Mouse (Mus musculus) adrenal gland, postnatal 36 days (tissue): Measurements from ENCODE around the gene Ccdc102a. TPM values are rescaled to one million over a fixed set of nuclear protein-coding genes. Genes with fewer than 3 reads are reported as not detected.

Experiments
- total RNA-seq, 2 experiments: library from RNA; stranded (reverse); gene quantifications; 2 replicates each; pipeline ENCODE4 v1.2.3; 2021

Ccdc102a gene
- total RNA-seq, 2 experiments from 2014 or later = 7.6 to 8.6 TPM

Other genes with a start within 250 kb of the Ccdc102a start
- gene Pllp, start 221.8 kb downstream of the Ccdc102a start, total RNA-seq = under 1 TPM; 0.82 to 0.99 TPM
- gene Ccl22, start 172.5 kb downstream of the Ccdc102a start, total RNA-seq = not detected
- gene Cx3cl1, start 146.1 kb downstream of the Ccdc102a start, total RNA-seq = 10 to 100 TPM; 26.2 to 35.5 TPM
- gene Ccl17, start 107.6 kb downstream of the Ccdc102a start, total RNA-seq = 1 to 10 TPM; 1.0 to 1.4 TPM
- gene Coq9, start 79.8 kb downstream of the Ccdc102a start, total RNA-seq = 100 to 1,000 TPM; 152 to 219 TPM
- 100 to 1,000 TPM in 1 of 2 experiments, 10 to 100 TPM in 1; 70.2 to 106 TPM for gene Ciapin1, start 79.7 kb downstream of the Ccdc102a start, total RNA-seq
- gene Polr2c, start 60.6 kb downstream of the Ccdc102a start, total RNA-seq = 10 to 100 TPM; 65.7 to 70.6 TPM
- 10 to 100 TPM; 10.5 to 10.9 TPM for gene Dok4, start 41.8 kb downstream of the Ccdc102a start, total RNA-seq
- gene Adgrg5, start 5.6 kb upstream of the Ccdc102a start, total RNA-seq = 1 to 10 TPM in 1 of 2 experiments, under 1 TPM in 1; 0.33 to 1.3 TPM
- 10 to 100 TPM; 15.1 to 23.4 TPM for gene Adgrg1, start 56.7 kb upstream of the Ccdc102a start, total RNA-seq
- gene Adgrg3, start 99.6 kb upstream of the Ccdc102a start, total RNA-seq = 1 to 10 TPM; 3.2 to 3.7 TPM
- not detected for gene Drc7, start 137.0 kb upstream of the Ccdc102a start, total RNA-seq
- 10 to 100 TPM; 10.6 to 11.2 TPM for gene Katnb1, start 163.1 kb upstream of the Ccdc102a start, total RNA-seq